Mouse (Mus musculus) stomach, postnatal 0 days (tissue): ENCODE results near the gene Tmem151b. TPM values are rescaled to one million over a fixed set of nuclear protein-coding genes. Genes with fewer than 3 reads are reported as not detected.

Experiments used
- ATAC-seq: fragments of 200-750 bp; cut with Nextera tagmentation; 2 replicates; pipeline ENCODE4 v1.8.0; 2017; ENCODE audit not compliant: low FRiP score, low TSS enrichment
- DNase-seq: peaks from one replicate; pipeline ENCODE4 v3.0.0-alpha.2; 2016; ENCODE audit warnings: low spot score
- H3K27ac ChIP-seq: fragments of 300-500 bp; sonication (generic); replicated peaks from 2 replicates; pipeline ENCODE4 v1.5.1; 2014; ENCODE audit warnings: mild to moderate bottlenecking, control low read depth
- H3K27me3 ChIP-seq: fragments of 300-500 bp; sonication (generic); 2 replicates; pipeline ENCODE4 v1.6.1; 2014; ENCODE audit warnings: low read length; ENCODE audit not compliant: control insufficient read depth, insufficient read depth
- H3K36me3 ChIP-seq: fragments of 300-500 bp; sonication (generic); 2 replicates; pipeline ENCODE4 v1.6.1; 2014; ENCODE audit warnings: low read length, mixed read lengths; ENCODE audit not compliant: control insufficient read depth, insufficient read depth
- H3K4me1 ChIP-seq: fragments of 300-500 bp; sonication (generic); replicated peaks from 2 replicates; pipeline ENCODE4 v1.6.1; 2014; ENCODE audit warnings: antibody characterized with exemption; ENCODE audit not compliant: control insufficient read depth, insufficient read depth
- H3K4me2 ChIP-seq: fragments of 300-500 bp; sonication (generic); replicated peaks from 2 replicates; pipeline ENCODE4 v1.6.1; 2014; ENCODE audit warnings: low read depth, mild to moderate bottlenecking, control low read depth, moderate library complexity
- H3K4me3 ChIP-seq: fragments of 300-500 bp; sonication (generic); 2 replicates; pipeline ENCODE4 v1.5.1; 2014; ENCODE audit warnings: low read depth, low read length, control low read depth
- H3K9ac ChIP-seq: fragments of 300-500 bp; sonication (generic); 2 replicates; pipeline ENCODE4 v1.6.1; 2014; ENCODE audit warnings: mild to moderate bottlenecking, low read length, control low read depth, mixed read lengths
- H3K9me3 ChIP-seq: fragments of 300-500 bp; sonication (generic); 2 replicates; pipeline ENCODE4 v1.6.1; 2016; ENCODE audit warnings: low read length; ENCODE audit not compliant: control insufficient read depth
- CTCF ChIP-seq: IDR thresholded peaks from 2 replicates; pipeline ENCODE4 v1.5.1; 2016; ENCODE audit warnings: antibody characterized with exemption, low read depth, mild to moderate bottlenecking, moderate library complexity
- EP300 ChIP-seq: optimal IDR thresholded peaks from 2 replicates; pipeline ENCODE3; 2016; ENCODE audit warnings: antibody characterized with exemption
- WGBS: fragments of 180-500 bp; shearing (Covaris S2); extraction: QIAGEN DNeasy Blood & Tissue Kit; methylation state at CpG from one replicate; pipeline ENCODE4 v1.1.7; 2014; 5-methylcytosine and 5-hydroxymethylcytosine counted together
- polyA plus RNA-seq: library from polyadenylated mRNA; unstranded; fragments of >200 nt; fragmentation: Nextera tagmentation; extraction: Ambion mirVana; gene quantifications from 2 replicates; pipeline ENCODE4 v1.2.1, GENCODE M21; 2015

Gene Tmem151b
- polyA plus RNA-seq, 1 experiment from 2014 or later, result 0.41 TPM

DNA sequence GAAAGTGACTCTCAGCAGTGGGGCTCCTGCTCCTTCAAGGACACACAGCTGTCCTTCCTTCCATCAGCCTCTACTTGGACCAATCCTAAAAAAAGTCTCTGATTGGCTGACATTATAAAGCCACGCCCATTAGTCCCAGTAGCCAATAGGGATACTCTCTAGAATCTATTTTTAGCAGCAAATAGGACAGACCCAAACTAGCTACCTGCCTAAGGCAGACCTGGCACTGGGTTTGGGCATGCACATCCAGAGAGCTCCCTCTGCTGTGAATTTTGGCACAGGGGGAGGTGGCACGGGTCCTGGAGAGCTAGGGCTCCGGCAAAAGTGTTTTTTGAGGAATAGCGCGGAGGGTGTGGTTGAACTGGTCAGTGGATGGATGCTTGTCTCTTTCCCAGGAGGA is 22.9 kb downstream of the Tmem151b start:
- no peak overlapping the region for H3K4me3 ChIP-seq
- H3K9ac ChIP-seq, result no peak overlapping the region
- DNase-seq (no peak), ATAC-seq (no peak)
- 22% methylated on average over 5 of the region's 5 CpGs for WGBS
- H3K9me3 ChIP-seq, result no peaks in the 10 kb centered on the region
- no peaks in the 10 kb centered on the region for H3K4me1 ChIP-seq
- H3K4me2 ChIP-seq, result no peak overlapping the region
- H3K27ac ChIP-seq, result no peak overlapping the region
- no peaks in the 10 kb centered on the region for H3K27me3 ChIP-seq
- TF ChIP-seq CTCF, result no peak
- TF ChIP-seq EP300, result no peak
- no peaks in the 10 kb centered on the region for H3K36me3 ChIP-seq

DNA sequence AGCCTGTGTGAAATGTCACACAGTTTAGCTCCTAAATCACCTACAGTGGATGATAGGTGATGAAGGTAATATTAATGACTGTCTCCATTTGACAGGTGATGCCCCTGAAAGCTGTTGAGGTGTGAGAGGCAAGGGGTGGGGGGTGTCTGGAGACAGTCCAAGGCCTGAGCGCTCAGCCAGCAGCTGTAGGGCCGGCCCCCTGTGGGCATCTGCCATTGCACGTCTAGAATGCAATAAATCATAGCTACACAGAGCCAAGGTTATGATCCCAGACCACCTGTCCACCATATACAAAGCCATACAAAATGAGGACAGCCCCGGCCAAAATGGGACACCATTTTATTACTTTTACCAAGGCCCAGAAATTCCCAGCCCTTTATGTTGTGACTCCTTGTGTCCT is 24.5 kb downstream of the Tmem151b start:
- TF ChIP-seq EP300 (no peak), CTCF (no peak)
- 64% methylated on average over 4 of the region's 4 CpGs for WGBS
- no peak overlapping the region for H3K9ac ChIP-seq
- no peaks in the 10 kb centered on the region for H3K9me3 ChIP-seq
- H3K4me1 ChIP-seq, result no peaks in the 10 kb centered on the region
- no peaks in the 10 kb centered on the region for H3K36me3 ChIP-seq
- no peaks in the 10 kb centered on the region for H3K27me3 ChIP-seq
- no peak overlapping the region for H3K4me2 ChIP-seq
- ATAC-seq, result no peak
- H3K27ac ChIP-seq, result no peak overlapping the region
- no peak overlapping the region for H3K4me3 ChIP-seq
- DNase-seq, result no peak

- Histone ChIP-seq H3K4me3 (peak within 1 kb of the TSS; percentile 18; the same call in 1 of the 2 replicates), H3K36me3 (no peaks in the 10 kb centered on the region), H3K27ac (no peak within 1 kb of the TSS), H3K9ac (no peak within 1 kb of the TSS), H3K4me2 (peak within 1 kb of the TSS; percentile 44), H3K9me3 (no peaks in the 10 kb centered on the region), H3K27me3 (no peaks in the 10 kb centered on the region), H3K4me1 (no peaks in the 10 kb centered on the region)
- DNase-seq, result peak; percentile 37
- WGBS, result 2% methylated on average over 21 of the region's 21 CpGs
- no peak for TF ChIP-seq CTCF
- TF ChIP-seq EP300, result no peak
- ATAC-seq, result no peak
Measured at GRCm38 (mm10) chr17:45523263-45523662, 26.2 kb downstream of the Tmem151b start, which contains the start of gene Tcte1. Tcte1 (plus strand) TSS chr17:45523434.

- H3K36me3 ChIP-seq, result no peaks in the 10 kb centered on the region
- H3K27ac ChIP-seq, result no peak overlapping the region
- no peaks in the 10 kb centered on the region for H3K27me3 ChIP-seq
- no peak for TF ChIP-seq CTCF
- TF ChIP-seq EP300, result no peak
- no peak for ATAC-seq
- H3K4me1 ChIP-seq, result no peaks in the 10 kb centered on the region
- no peak overlapping the region for H3K4me2 ChIP-seq
- DNase-seq, result no peak
- H3K9ac ChIP-seq, result no peak overlapping the region
- no peaks in the 10 kb centered on the region for H3K9me3 ChIP-seq
- no peak overlapping the region for H3K4me3 ChIP-seq
- WGBS, result 82% methylated on average over 11 of the region's 11 CpGs
Measured at GRCm38 (mm10) chr17:45520136-45520535, 29.3 kb downstream of the Tmem151b start.

GRCm38 (mm10) chr17:45518766-45519475 is 30.6 kb downstream of the Tmem151b start:
- DNase-seq (no peak), ATAC-seq (no peak)
- 77% methylated on average over 12 of the region's 12 CpGs for WGBS
- TF ChIP-seq CTCF (no peak), EP300 (no peak)
- Histone ChIP-seq H3K36me3 (no peaks in the 10 kb centered on the region), H3K9ac (no peak overlapping the region), H3K9me3 (no peaks in the 10 kb centered on the region), H3K4me3 (no peak overlapping the region), H3K4me2 (no peak overlapping the region), H3K27ac (no peak overlapping the region), H3K27me3 (no peaks in the 10 kb centered on the region), H3K4me1 (no peaks in the 10 kb centered on the region)

GRCm38 (mm10) chr17:45517549-45518215 is 31.8 kb downstream of the Tmem151b start:
- ATAC-seq, result no peak
- 89% methylated on average over 28 of the region's 28 CpGs for WGBS

More at GRCm38 (mm10) chr17:45517549-45518215, 31.8 kb downstream of the Tmem151b start:
- H3K4me3 ChIP-seq, result no peak overlapping the region
- H3K9me3 ChIP-seq, result no peaks in the 10 kb centered on the region
- H3K27me3 ChIP-seq, result no peaks in the 10 kb centered on the region
- no peak overlapping the region for H3K9ac ChIP-seq
- no peak for TF ChIP-seq EP300
- TF ChIP-seq CTCF, result no peak
- no peak overlapping the region for H3K4me2 ChIP-seq
- no peaks in the 10 kb centered on the region for H3K36me3 ChIP-seq
- H3K27ac ChIP-seq, result no peak overlapping the region
- no peak for DNase-seq
- H3K4me1 ChIP-seq, result no peaks in the 10 kb centered on the region
